Mouse (Mus musculus) heart, embryonic 14.5 days (tissue): ENCODE results near the gene Thoc7. TPM values are rescaled to one million over a fixed set of nuclear protein-coding genes. Genes with fewer than 3 reads are reported as not detected.
A peak's percentile ranks its signal among the peaks of the same experiment; 100 is the strongest.

ENCODE experiments used
- ATAC-seq: fragments of 200-750 bp; cut with Nextera tagmentation; 2 replicates; pipeline ENCODE4 v1.8.0; 2017; ENCODE audit warnings: low read depth, moderate TSS enrichment; ENCODE audit not compliant: insufficient number of reproducible peaks, insufficient read depth, low FRiP score
- H3K27ac ChIP-seq, 2 experiments: fragments of 200-500 bp in 1 of 2; fragments of 300-500 bp in 1 of 2; sonication (generic) in 1 of 2; replicated peaks in 1 of 2; 2 replicates each; pipeline ENCODE4 v1.5.1; 2012 to 2014; ENCODE audit warnings: low read depth in 2 of 2, low read length in 2 of 2, control low read depth in 1 of 2, mild to moderate bottlenecking in 1 of 2, mixed read lengths in 1 of 2; ENCODE audit not compliant: control insufficient read depth in 1 of 2, insufficient read depth in 1 of 2
- H3K27me3 ChIP-seq: fragments of 300-500 bp; sonication (generic); 2 replicates; pipeline ENCODE4 v1.6.1; 2014; ENCODE audit warnings: mild to moderate bottlenecking, low read length, control low read depth; ENCODE audit not compliant: control insufficient read depth, insufficient read depth
- H3K36me3 ChIP-seq: fragments of 300-500 bp; sonication (generic); 2 replicates; pipeline ENCODE4 v1.6.1; 2014; ENCODE audit warnings: mild to moderate bottlenecking, control low read depth, low read length, mixed read lengths; ENCODE audit not compliant: control insufficient read depth, insufficient read depth
- H3K4me1 ChIP-seq, 2 experiments: fragments of 200-500 bp in 1 of 2; fragments of 300-500 bp in 1 of 2; sonication (generic) in 1 of 2; 2 replicates each; pipeline ENCODE4 v1.6.1; 2012 to 2014; ENCODE audit warnings: low read length in 2 of 2, control low read depth in 1 of 2, mixed read lengths in 1 of 2; ENCODE audit not compliant: control insufficient read depth in 2 of 2, insufficient read depth in 2 of 2
- H3K4me2 ChIP-seq: fragments of 300-500 bp; sonication (generic); 2 replicates; pipeline ENCODE4 v1.6.1; 2014; ENCODE audit warnings: mild to moderate bottlenecking, low read length
- H3K4me3 ChIP-seq, 2 experiments: fragments of 200-500 bp in 1 of 2; fragments of 300-500 bp in 1 of 2; sonication (generic) in 1 of 2; 2 replicates each; pipeline ENCODE4 v1.5.1; 2012 to 2014; ENCODE audit warnings: low read length in 2 of 2, mild to moderate bottlenecking in 2 of 2, control low read depth in 1 of 2, low read depth in 1 of 2, moderate library complexity in 1 of 2; ENCODE audit not compliant: control insufficient read depth in 1 of 2, insufficient read depth in 1 of 2
- H3K9ac ChIP-seq: fragments of 300-500 bp; sonication (generic); 2 replicates; pipeline ENCODE4 v1.6.1; 2014; ENCODE audit warnings: mild to moderate bottlenecking, low read length
- H3K9me3 ChIP-seq: fragments of 300-500 bp; sonication (generic); 2 replicates; pipeline ENCODE4 v1.6.1; 2016; ENCODE audit warnings: low read length, control low read depth; ENCODE audit not compliant: control insufficient read depth
- WGBS: fragments of 180-500 bp; shearing (Covaris S2); extraction: QIAGEN DNeasy Blood & Tissue Kit; methylation state at CpG from one replicate; pipeline ENCODE4 v1.1.7; 2014; 5-methylcytosine and 5-hydroxymethylcytosine counted together
- polyA plus RNA-seq: library from polyadenylated mRNA; unstranded; fragments of >200 nt; fragmentation: Nextera tagmentation; extraction: Ambion mirVana; gene quantifications from 2 replicates; pipeline ENCODE4 v1.2.1, GENCODE M21; 2014

The Thoc7 gene
- polyA plus RNA-seq = 186 and 190 TPM in 2 replicates

- peak within 1 kb of the TSS; percentile 83 for H3K4me2 ChIP-seq
- H3K4me1 ChIP-seq = peaks cover 6 to 16% of the 10 kb centered on the region in 2 experiments
- peak within 1 kb of the TSS; percentile 47 to 80 for H3K27ac ChIP-seq
- no peaks in the 10 kb centered on the region for H3K9me3 ChIP-seq
- 4% methylated on average over 53 of the region's 56 CpGs for WGBS
- ATAC-seq = peak; percentile 68
- H3K9ac ChIP-seq = peak within 1 kb of the TSS; percentile 99
- no peaks in the 10 kb centered on the region for H3K36me3 ChIP-seq
- peaks cover 3% of the 10 kb centered on the region; the same call in 1 of the 2 replicates for H3K27me3 ChIP-seq
- peak within 1 kb of the TSS; percentile 92 to 96 for H3K4me3 ChIP-seq
Measured at GRCm38 (mm10) chr14:13961401-13962112, at the start of gene Thoc7, which contains the start of gene Atxn7. Gene Thoc7, minus strand, starts transcription at chr14:13961852. Gene Atxn7, plus strand, starts transcription at chr14:13961440.

DNA sequence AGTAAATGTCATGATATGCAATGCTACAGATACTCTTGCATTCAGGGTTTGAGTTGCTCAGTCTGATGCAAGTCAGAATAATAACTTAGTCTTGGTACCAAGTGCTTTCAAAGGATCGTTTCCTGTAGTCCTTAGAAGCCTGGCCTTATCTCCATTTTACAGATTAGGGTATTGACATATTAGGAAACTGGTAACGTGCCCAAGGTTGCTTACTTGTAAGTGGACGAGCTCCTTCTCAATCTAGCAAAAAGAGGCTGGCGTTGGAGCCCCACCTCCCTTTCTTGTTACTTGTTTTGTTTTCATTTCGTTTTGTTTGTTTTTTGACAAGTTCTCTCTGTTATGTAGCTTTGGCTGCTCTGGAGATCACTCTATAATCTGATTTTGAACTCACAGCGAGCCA lies 48.1 kb upstream of the Thoc7 start:
- WGBS = 34% methylated on average over 6 of the region's 6 CpGs
- no peaks in the 10 kb centered on the region for H3K27me3 ChIP-seq

DNA sequence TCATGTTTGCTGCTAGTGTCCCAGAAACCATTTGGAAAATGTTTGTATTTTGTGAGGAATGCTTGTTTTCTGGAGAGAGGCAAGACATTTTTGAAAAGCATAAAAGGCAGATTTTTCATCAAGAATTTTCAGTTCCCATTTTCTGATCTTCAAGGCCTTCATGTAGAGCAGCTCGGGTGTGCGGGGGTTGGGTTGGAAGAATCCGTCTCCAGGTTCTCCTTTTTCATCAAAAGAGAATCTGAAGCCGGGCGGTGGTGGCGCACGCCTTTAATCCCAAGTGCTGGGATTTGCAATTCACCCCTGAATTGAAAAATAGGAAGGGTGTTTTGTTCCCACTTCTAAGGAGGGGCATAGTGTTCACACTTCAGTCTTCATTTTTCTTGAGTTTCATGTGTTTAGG lies 41.1 kb upstream of the Thoc7 start:
- H3K4me2 ChIP-seq = no peak overlapping the region
- H3K4me3 ChIP-seq = no peak overlapping the region
- no peak overlapping the region for H3K9ac ChIP-seq
- no peak overlapping the region for H3K27ac ChIP-seq
- ATAC-seq = no peak
- 90% methylated on average over 7 of the region's 7 CpGs for WGBS
- H3K9me3 ChIP-seq = no peaks in the 10 kb centered on the region
- no peaks in the 10 kb centered on the region for H3K4me1 ChIP-seq
- no peaks in the 10 kb centered on the region for H3K36me3 ChIP-seq
- H3K27me3 ChIP-seq = no peaks in the 10 kb centered on the region

More for the DNA sequence above, 48.1 kb upstream of the Thoc7 start:
- H3K9ac ChIP-seq = no peak overlapping the region
- H3K36me3 ChIP-seq = no peaks in the 10 kb centered on the region
- no peaks in the 10 kb centered on the region for H3K9me3 ChIP-seq
- H3K4me3 ChIP-seq = no peak overlapping the region
- no peak overlapping the region for H3K27ac ChIP-seq
- H3K4me2 ChIP-seq = no peak overlapping the region
- peaks cover 0 to 13% of the 10 kb centered on the region in 2 experiments for H3K4me1 ChIP-seq
- no peak for ATAC-seq

DNA sequence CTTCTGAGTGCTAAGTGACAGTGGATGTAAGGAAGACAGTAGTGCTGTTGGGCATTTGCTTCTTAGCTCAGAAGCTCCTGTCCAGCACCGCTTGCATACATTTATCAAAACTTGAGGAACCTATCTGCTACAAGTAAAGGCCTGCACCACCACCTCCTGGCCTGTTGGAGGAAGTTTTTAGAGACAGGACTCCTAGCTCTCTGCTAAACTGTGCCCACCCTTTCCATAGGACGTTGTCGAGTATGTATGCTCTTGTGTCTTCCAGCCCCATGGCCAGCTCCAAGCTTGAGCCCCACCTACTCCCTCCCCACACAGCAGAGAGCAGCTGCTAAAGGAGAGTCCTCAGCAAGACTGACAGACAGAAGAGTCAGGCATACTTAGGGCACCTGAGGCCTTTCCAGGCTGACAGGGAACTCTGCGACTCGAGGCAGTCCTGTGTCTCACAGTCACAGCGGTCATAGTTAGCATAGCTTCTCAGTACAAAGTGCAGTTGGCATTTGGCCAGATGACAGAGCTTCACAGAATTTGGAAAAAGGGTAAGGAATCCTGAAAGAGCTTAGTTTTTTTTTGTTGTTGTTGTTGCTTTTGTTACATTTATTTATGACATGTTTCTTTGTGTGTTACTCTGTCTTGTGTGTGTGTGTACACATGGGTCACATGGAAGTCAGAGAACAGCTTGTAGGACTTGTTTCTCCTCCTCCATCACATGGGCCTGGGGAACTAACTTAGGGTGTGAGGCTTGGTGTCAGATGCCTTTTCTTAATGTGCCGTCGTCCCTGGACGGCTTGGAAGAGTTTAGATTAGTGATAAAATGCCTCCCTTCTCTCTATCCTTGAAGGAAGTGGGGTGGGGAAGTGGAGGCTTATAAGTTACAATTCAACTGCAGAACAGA lies 33.8 kb upstream of the Thoc7 start:
- Histone ChIP-seq H3K27ac (no peak overlapping the region), H3K36me3 (no peaks in the 10 kb centered on the region), H3K9ac (no peak overlapping the region), H3K4me3 (no peak overlapping the region), H3K4me1 (peaks cover 7 to 15% of the 10 kb centered on the region in 2 experiments; a peak in 3 of 4 replicates), H3K9me3 (no peaks in the 10 kb centered on the region), H3K4me2 (no peak overlapping the region), H3K27me3 (no peaks in the 10 kb centered on the region)
- peak; percentile 54; the same call in 1 of the 2 replicates for ATAC-seq
- 28% methylated on average over 9 of the region's 9 CpGs for WGBS

DNA sequence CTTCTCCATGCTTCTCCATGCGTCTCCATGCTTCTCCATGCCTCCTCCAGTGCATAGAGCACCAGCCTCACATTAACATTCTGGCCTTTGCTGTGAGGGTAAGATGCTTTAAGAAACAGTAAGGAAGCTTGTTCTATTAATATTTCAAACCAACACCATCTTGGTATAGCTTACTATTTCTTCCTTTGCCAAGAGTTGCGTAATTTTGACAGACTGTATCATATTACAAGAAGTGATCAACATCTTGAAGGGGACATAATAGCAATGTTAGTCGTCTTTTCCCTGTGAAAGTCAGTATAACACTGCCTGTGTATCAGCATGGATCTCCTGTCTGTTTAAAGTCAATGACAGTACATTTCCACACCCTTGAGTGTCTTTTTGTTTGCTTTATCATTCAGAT lies 29.1 kb upstream of the Thoc7 start:
- no peak overlapping the region for H3K9ac ChIP-seq
- no peak overlapping the region for H3K27ac ChIP-seq
- no peak overlapping the region for H3K4me2 ChIP-seq
- no peaks in the 10 kb centered on the region for H3K27me3 ChIP-seq
- H3K4me3 ChIP-seq = no peak overlapping the region
- ATAC-seq = no peak
- H3K9me3 ChIP-seq = no peaks in the 10 kb centered on the region
- no peaks in the 10 kb centered on the region for H3K36me3 ChIP-seq
- WGBS = 85% methylated on average over 3 of the region's 3 CpGs
- peaks cover 6 to 10% of the 10 kb centered on the region in 2 experiments; a peak in 3 of 4 replicates for H3K4me1 ChIP-seq

GRCm38 (mm10) chr14:13988397-13988796 lies 26.7 kb upstream of the Thoc7 start:
- no peak for ATAC-seq
- no peak overlapping the region for H3K27ac ChIP-seq
- H3K9ac ChIP-seq = no peak overlapping the region
- no peaks in the 10 kb centered on the region for H3K36me3 ChIP-seq
- H3K4me1 ChIP-seq = no peaks in the 10 kb centered on the region
- H3K27me3 ChIP-seq = no peaks in the 10 kb centered on the region
- H3K4me2 ChIP-seq = no peak overlapping the region
- no peak overlapping the region for H3K4me3 ChIP-seq
- 42% methylated on average over 2 of the region's 2 CpGs for WGBS
- H3K9me3 ChIP-seq = no peaks in the 10 kb centered on the region

GRCm38 (mm10) chr14:13982174-13982573 lies 20.5 kb upstream of the Thoc7 start:
- peaks cover 3% of the 10 kb centered on the region; the same call in 1 of the 2 replicates for H3K27me3 ChIP-seq
- H3K9me3 ChIP-seq = no peaks in the 10 kb centered on the region
- H3K4me3 ChIP-seq = no peak overlapping the region
- H3K9ac ChIP-seq = no peak overlapping the region
- H3K27ac ChIP-seq = no peak overlapping the region
- no peak for ATAC-seq
- no peaks in the 10 kb centered on the region for H3K36me3 ChIP-seq
- WGBS = 47% methylated on average over 2 of the region's 2 CpGs
- no peak overlapping the region for H3K4me2 ChIP-seq
- 0 out of 4 replicates have a peak, but pooled peaks cover 0 to 3% of the 10 kb centered on the region in 2 experiments for H3K4me1 ChIP-seq
